Mouse (Mus musculus): ENCODE data around the gene Izumo1.

DNA sequence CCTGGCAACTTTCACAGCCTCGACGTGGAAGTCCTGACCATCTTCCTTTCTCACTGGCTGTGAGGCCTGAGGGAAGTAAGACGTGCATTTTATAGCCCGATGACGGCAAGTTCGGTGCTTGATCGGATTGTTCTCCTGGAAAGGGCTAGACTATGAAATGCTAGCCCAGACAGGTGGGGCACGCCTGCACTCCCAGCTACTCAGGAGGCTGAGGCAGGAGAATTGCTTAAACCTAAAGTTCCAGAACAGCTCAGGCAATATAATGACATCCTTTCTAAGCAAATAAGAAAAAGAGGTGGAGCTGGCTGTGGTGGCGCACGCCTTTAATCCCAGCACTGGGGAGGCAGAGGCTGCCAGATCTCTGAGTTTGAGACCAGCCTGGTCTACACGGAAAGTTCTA lies 1.9 kb downstream of the Izumo1 start:
- TF ChIP-seq CTCF (IDR thresholded peaks at IDR 0.05) (no peak), EP300 (IDR thresholded peaks at IDR 0.05) (no peak)

Data from lung, postnatal 0 days (tissue).